Mouse (Mus musculus): ENCODE results near the gene Mfge8. TPM values are rescaled to one million over a fixed set of nuclear protein-coding genes. Genes with fewer than 3 reads are reported as not detected.

Gene Mfge8
- polyA plus RNA-seq, 1 experiment from 2014 or later: 113 TPM

GRCm38 (mm10) chr7:79113848-79114247 is 35.0 kb downstream of the Mfge8 start:
- Histone ChIP-seq H3K4me1 (ENCODE audit: control insufficient read depth, insufficient read depth, low read length) (no peaks in the 10 kb centered on the region), H3K36me3 (replicated peaks; ENCODE audit: control insufficient read depth, insufficient read depth, low read depth, low read length) (no peaks in the 10 kb centered on the region), H3K27me3 (ENCODE audit: control insufficient read depth, insufficient read depth, low read length) (no peaks in the 10 kb centered on the region), H3K9me3 (replicated peaks; ENCODE audit: control insufficient read depth, low read length) (no peaks in the 10 kb centered on the region), H3K4me2 (ENCODE audit: low read depth, low read length) (no peak overlapping the region), H3K4me3 (ENCODE audit: low read depth, low read length) (no peak overlapping the region), H3K27ac (replicated peaks; ENCODE audit: low read depth, low read length) (no peak overlapping the region), H3K9ac (replicated peaks; ENCODE audit: low read length) (no peak overlapping the region)
- DNase-seq (ENCODE audit: low spot score) (no peak), ATAC-seq (replicated peaks; ENCODE audit: insufficient number of reproducible peaks, low FRiP score, low TSS enrichment, low read depth) (no peak)
- WGBS: 63% methylated on average over 4 of the region's 4 CpGs

GRCm38 (mm10) chr7:79096492-79096891 is 52.4 kb downstream of the Mfge8 start:
- no peak overlapping the region for H3K9ac ChIP-seq (replicated peaks; ENCODE audit: low read length)
- H3K36me3 ChIP-seq (replicated peaks; ENCODE audit: control insufficient read depth, insufficient read depth, low read depth, low read length): no peaks in the 10 kb centered on the region
- H3K4me1 ChIP-seq (ENCODE audit: control insufficient read depth, insufficient read depth, low read length): no peaks in the 10 kb centered on the region
- H3K27me3 ChIP-seq (ENCODE audit: control insufficient read depth, insufficient read depth, low read length): no peaks in the 10 kb centered on the region
- ATAC-seq (replicated peaks; ENCODE audit: insufficient number of reproducible peaks, low FRiP score, low TSS enrichment, low read depth) (no peak), DNase-seq (ENCODE audit: low spot score) (no peak)
- H3K9me3 ChIP-seq (replicated peaks; ENCODE audit: control insufficient read depth, low read length): no peaks in the 10 kb centered on the region
- 68% methylated on average over 5 of the region's 5 CpGs for WGBS
- no peak overlapping the region for H3K4me3 ChIP-seq (ENCODE audit: low read depth, low read length)
- no peak overlapping the region for H3K27ac ChIP-seq (replicated peaks; ENCODE audit: low read depth, low read length)
- H3K4me2 ChIP-seq (ENCODE audit: low read depth, low read length): no peak overlapping the region

- no peaks in the 10 kb centered on the region for H3K36me3 ChIP-seq (replicated peaks; ENCODE audit: control insufficient read depth, insufficient read depth, low read depth, low read length)
- no peaks in the 10 kb centered on the region for H3K27me3 ChIP-seq (ENCODE audit: control insufficient read depth, insufficient read depth, low read length)
- no peak overlapping the region for H3K4me3 ChIP-seq (ENCODE audit: low read depth, low read length)
- no peaks in the 10 kb centered on the region for H3K4me1 ChIP-seq (ENCODE audit: control insufficient read depth, insufficient read depth, low read length)
- H3K9me3 ChIP-seq (replicated peaks; ENCODE audit: control insufficient read depth, low read length): no peaks in the 10 kb centered on the region
- ATAC-seq (replicated peaks; ENCODE audit: insufficient number of reproducible peaks, low FRiP score, low TSS enrichment, low read depth) (no peak), DNase-seq (ENCODE audit: low spot score) (peak; percentile 20)
- H3K27ac ChIP-seq (replicated peaks; ENCODE audit: low read depth, low read length): no peak overlapping the region
- H3K9ac ChIP-seq (replicated peaks; ENCODE audit: low read length): no peak overlapping the region
- WGBS: 73% methylated on average over 4 of the region's 4 CpGs
- no peak overlapping the region for H3K4me2 ChIP-seq (ENCODE audit: low read depth, low read length)
Measured at GRCm38 (mm10) chr7:79089111-79089510, 59.7 kb downstream of the Mfge8 start.

Other genes with a start within 250 kb of the Mfge8 start
- 0.61 TPM in 1 of 2 replicates, not detected in the other for gene Isg20, start 235.6 kb downstream of the Mfge8 start, polyA plus RNA-seq (2014; fragmentation: Nextera tagmentation; extraction: Ambion mirVana)
- gene Acan, start 95.6 kb downstream of the Mfge8 start, polyA plus RNA-seq (2014; fragmentation: Nextera tagmentation; extraction: Ambion mirVana): 0.90 and 1.1 TPM in 2 replicates
- gene Hapln3, start 18.0 kb downstream of the Mfge8 start, polyA plus RNA-seq (2014; fragmentation: Nextera tagmentation; extraction: Ambion mirVana): 0.86 and 1.6 TPM in 2 replicates
- 10.9 and 12.2 TPM in 2 replicates for gene Abhd2, start 124.1 kb upstream of the Mfge8 start, polyA plus RNA-seq (2014; fragmentation: Nextera tagmentation; extraction: Ambion mirVana)
- gene Rlbp1, start 238.0 kb upstream of the Mfge8 start, polyA plus RNA-seq (2014; fragmentation: Nextera tagmentation; extraction: Ambion mirVana): 1.8 and 3.6 TPM in 2 replicates
- 17.4 and 21.4 TPM in 2 replicates for gene Fanci, start 242.9 kb upstream of the Mfge8 start, polyA plus RNA-seq (2014; fragmentation: Nextera tagmentation; extraction: Ambion mirVana)

Measured in embryonic facial prominence, embryonic 11.5 days (tissue).